Mouse (Mus musculus) C2C12 (cell line): Measurements from ENCODE around the gene Cyp2s1.

ENCODE experiments used
- CEBPB ChIP-seq: IDR thresholded peaks from one replicate; pipeline ENCODE4 v1.6.1; 2011; ENCODE audit warnings: low read depth, mild to moderate bottlenecking, control low read depth, moderate library complexity
- CTCF ChIP-seq: IDR thresholded peaks from one replicate; pipeline ENCODE4 v1.5.1; 2011; ENCODE audit not compliant: control insufficient read depth, insufficient read depth, insufficient read length
- FOSL1 ChIP-seq: IDR thresholded peaks from one replicate; pipeline ENCODE4 v1.8.0; 2011; ENCODE audit warnings: mild to moderate bottlenecking, low read length; ENCODE audit not compliant: poor library complexity, insufficient read depth, severe bottlenecking
- MAX ChIP-seq: IDR thresholded peaks from one replicate; pipeline ENCODE4 v1.6.1; 2011; ENCODE audit warnings: mild to moderate bottlenecking, control low read depth
- USF1 ChIP-seq: IDR thresholded peaks from one replicate; pipeline ENCODE4 v1.6.1; 2011; ENCODE audit warnings: low read depth, mild to moderate bottlenecking, control low read depth, moderate library complexity

DNA sequence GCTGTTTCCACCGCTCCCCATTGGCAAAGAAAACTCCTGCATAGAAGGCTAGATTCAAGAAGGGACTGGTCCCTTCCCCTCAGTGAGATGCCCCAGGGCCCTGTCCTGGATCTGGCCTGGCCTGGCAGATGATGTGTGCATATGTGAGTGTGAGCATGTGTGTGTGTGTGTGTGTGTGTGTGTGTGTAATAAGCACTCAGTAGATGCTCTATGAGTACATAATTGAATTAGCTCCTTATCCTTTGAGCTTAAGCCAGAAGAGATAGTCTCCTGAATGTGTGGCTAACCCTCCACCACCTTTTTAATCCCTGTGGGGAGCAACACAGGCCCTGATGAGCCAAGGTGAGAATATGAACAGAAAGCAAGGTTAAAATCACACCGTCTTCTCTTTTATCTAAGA is 5.0 kb downstream of the Cyp2s1 start:
- TF ChIP-seq CTCF (no peak), MAX (no peak), CEBPB (no peak), USF1 (no peak), FOSL1 (no peak)
